Mouse (Mus musculus) cerebellum, postnatal 4 days (tissue): ENCODE data around the gene Timm50.
A peak's percentile ranks its signal among the peaks of the same experiment; 100 is the strongest.

Source experiments
- DNase-seq, 2 experiments: peaks; one replicate each; pipeline ENCODE4 v3.0.0; 2022; ENCODE audit warnings: low spot score in 2 of 2, mixed read lengths in 1 of 2

The Timm50 gene

DNA sequence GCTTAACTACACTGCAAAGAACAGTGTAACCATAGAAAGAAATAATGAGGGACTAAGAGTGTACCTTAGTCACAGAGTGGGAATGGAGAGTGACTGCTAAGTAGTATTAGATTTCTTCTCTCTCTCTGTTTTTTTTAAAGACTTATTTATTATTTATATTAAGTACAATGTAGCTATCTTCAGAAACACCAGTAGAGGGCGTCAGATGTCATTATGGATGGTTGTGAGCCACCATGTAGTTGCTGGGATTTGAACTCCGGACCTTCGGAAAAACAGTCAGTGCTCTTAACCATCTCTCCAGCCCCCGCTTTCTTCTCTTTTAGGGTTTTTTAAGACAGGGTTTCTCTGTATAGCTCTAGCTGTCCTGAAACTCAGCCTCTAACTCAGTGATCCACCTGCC lies 14.6 kb upstream of the Timm50 start:
- DNase-seq: no peak

DNA sequence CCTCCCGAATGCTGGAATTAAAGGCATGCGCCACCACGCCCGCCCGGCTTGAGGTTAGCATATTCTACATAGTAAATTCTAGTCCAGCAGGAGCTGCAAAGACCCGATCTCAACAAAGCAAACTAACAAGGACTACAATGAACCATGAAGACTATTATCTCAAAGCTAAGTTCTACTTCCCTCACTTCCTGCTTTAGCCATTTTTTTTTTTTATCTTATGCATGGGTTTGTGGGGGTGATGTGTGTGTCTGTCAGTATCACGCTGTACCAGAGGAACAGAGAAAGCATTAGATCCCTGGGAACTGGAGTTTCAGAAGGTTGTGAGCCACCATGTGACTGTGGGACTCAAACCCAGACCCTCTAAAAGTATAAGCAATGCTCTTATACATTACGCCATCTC lies 13.4 kb upstream of the Timm50 start:
- no peak for DNase-seq

GRCm38 (mm10) chr7:28321974-28322720 lies 10.3 kb upstream of the Timm50 start:
- no peak for DNase-seq

DNA sequence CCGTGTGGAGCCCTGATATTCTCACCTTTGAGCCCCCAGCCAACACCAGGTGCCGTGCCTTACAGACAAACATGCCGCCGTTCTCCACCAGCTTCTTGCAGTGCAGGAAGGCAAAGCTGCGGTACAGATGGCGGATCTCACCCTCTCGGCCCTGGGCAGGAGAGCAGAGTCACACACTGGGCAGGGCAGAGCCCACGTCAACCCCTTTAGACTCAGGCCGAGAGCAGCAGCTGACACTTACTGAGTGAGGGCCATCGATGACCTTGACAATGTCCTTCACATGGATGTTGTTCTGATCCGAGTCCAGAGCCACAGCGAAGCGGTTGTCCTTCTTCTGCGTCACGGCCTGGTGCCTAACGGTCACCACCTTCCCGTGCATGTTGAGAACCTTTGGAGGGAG lies 6.8 kb upstream of the Timm50 start:
- no peak for DNase-seq

- no peak for DNase-seq
Measured at GRCm38 (mm10) chr7:28318036-28318435, 6.2 kb upstream of the Timm50 start.

GRCm38 (mm10) chr7:28311151-28311925 lies 534 bp downstream of the Timm50 start:
- no peak for DNase-seq

GRCm38 (mm10) chr7:28309737-28310136 lies 2.1 kb downstream of the Timm50 start:
- peak in 1 of 2 experiments; percentile 30 for DNase-seq

DNA sequence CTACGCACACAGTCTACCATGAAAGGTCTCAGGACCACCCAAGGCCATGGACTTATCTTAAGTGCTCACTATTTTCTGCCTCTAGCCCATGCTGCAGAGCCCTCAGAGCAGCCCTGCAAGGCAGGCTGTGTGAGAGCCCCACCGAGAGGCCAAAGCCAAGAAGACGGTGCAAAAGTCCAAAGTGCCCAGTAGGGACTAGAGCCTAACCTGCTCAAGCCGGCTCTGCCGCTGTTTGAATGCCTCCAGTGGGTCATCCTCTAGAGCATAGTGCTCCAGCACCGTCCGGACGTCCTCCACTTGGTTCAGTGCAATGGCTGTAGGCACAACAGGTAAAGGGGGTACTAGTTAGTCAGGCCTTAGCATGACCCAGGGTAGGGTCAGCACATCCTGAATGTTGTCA lies 5.7 kb downstream of the Timm50 start:
- no peak for DNase-seq

DNA sequence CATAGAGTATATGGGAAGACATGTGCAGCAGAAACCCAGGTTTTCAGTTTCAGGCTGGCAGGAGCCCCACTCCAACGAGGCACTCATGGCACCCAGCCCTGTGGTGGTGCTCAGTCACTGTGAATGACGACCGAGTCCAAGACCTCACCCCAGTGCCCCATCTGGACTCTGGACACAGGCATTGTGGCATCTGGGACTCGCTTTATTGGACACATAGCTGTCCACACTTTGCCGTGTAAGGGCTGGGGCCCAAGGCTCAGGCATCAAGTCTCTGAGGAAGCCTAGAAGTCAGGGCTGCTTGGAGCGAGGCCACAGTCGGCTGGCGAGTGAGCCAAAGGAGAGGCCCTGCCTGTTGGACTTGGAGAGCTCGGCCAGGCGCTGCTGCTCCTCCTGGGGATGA lies 6.2 kb downstream of the Timm50 start:
- DNase-seq: peak in 1 of 2 experiments; percentile 63

DNA sequence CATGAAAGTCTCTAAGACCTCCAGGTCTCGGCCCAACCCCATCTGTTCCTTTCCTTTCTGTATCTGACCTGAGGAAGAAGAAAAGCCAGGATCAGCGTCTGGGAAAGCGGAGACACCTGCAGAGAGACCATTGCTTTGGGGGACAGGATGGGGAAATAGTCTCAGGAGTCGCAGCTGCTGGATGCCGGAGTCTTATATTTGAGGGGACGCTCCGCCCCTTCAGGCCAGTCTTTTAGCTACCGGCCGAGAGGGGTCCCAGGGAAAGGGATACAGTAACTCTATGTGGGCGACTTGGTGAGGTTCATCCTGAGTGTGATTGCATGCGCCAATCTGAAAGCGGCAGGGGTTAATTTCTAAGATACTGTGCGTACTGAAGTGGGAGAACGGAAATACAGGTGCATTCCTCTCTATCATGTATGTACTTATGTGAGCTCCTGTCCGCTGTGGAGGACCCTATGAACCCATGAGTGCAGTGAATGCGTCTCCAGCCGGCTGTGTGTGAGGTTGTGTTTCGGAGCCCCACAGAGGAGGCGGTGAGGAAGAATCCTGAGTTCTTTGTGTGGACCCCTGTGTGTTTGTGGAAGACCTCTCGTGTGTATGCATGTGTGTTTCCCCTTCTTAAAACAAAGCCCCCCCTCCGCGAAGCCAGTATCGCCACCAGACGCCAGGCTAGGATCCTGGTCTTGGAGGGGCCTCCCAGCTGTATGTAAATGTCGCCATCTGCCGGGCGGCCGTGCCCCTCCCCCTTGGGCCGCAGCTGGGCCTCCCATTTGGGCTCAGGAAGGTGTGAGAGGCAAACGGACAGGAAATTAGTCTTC lies 10.0 kb downstream of the Timm50 start, which contains the start of gene Dll3:
Gene Dll3, minus strand, starts transcription at position 623 of the 818 bp plus-strand sequence.
- peak; percentile 64 to 75 for DNase-seq

GRCm38 (mm10) chr7:28298837-28299625 lies 12.8 kb downstream of the Timm50 start:
- DNase-seq: peak; percentile 38 to 60

GRCm38 (mm10) chr7:28294481-28294880 lies 17.4 kb downstream of the Timm50 start:
- peak; percentile 51 to 77 for DNase-seq

GRCm38 (mm10) chr7:28290638-28291590 lies 21.0 kb downstream of the Timm50 start, which contains the start of gene Selenov:
Gene Selenov (minus strand): TSS chr7:28291186.
- peak in 1 of 2 experiments; percentile 55 for DNase-seq

DNA sequence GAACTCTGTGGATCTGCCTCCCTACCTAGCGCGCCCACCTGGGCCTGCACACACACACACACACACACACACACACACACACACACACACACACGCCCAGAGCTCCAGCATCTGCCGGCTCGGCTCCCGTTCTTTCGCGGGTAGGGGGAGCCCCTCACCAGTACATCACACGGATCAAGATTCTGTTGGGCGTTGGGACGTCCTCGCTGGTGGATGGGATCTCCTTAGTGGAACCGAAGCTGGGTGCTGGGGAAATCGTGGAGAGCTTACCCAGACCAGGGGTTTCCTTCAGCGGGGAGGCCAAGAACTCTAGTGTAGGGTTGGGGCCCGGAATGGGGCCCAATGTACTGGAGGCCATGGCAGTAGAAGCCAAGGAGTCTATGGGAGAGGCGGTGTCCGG lies 21.7 kb downstream of the Timm50 start:
- DNase-seq: peak in 1 of 2 experiments; percentile 46

GRCm38 (mm10) chr7:28280630-28281029 lies 31.2 kb downstream of the Timm50 start:
- DNase-seq: no peak

DNA sequence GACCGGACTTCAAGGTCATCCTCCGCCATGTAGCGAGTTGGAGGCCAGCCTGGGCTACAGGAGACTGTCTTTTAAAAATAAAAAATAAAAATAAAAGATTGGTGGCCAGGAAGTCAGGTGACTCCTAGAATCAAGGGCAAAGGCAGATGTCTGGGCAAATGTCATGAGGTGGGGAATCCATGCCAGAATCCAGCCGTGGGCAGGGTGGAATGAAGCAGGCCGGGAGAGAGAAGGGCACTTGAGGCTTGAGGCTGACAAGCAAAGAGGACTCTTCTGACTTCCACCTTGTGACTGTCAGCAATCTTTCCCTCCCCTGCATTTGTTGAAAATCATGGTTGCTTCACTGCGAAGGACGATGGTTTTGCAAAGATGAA lies 33.6 kb downstream of the Timm50 start:
- DNase-seq: no peak

- DNase-seq: peak; percentile 96 to 99
Measured at GRCm38 (mm10) chr7:28277615-28278278, 34.1 kb downstream of the Timm50 start, which contains the start of gene Eid2b. Gene Eid2b (plus strand): TSS chr7:28277739.

- no peak for DNase-seq
Measured at GRCm38 (mm10) chr7:28277237-28277614, 34.6 kb downstream of the Timm50 start.

DNA sequence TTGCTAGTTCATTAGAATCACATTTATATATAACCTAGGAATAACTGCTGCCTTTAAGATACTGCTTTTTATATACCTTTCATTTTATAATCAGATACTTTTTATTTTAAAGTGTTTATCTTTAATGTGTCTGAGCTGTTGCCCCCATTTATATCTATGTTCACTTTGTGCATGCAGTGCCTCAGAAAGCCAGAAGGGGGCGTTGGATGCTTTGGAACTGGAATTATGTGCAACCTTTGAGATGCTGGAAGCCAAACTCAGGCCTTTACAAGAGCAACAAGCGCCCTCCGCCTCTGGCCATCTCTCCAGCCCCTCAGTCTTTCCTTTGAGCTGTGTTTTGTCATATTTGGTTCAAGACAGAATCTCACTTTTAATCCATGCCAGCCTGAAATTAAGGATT lies 40.1 kb downstream of the Timm50 start:
- no peak for DNase-seq
